Mouse (Mus musculus): ENCODE results near the gene Gm7951. TPM values are rescaled to one million over a fixed set of nuclear protein-coding genes. Genes with fewer than 3 reads are reported as not detected.
"Not testable (repeated sequence)": the region's sequence is repeated elsewhere in the genome, so short reads cannot be mapped to it uniquely, and the experiment has no call there.

The Gm7951 gene
- total RNA-seq (2021) = not detected
- long read RNA-seq, experiment 1 = 0 reads
- long read RNA-seq, experiment 2 = 0 reads

DNA sequence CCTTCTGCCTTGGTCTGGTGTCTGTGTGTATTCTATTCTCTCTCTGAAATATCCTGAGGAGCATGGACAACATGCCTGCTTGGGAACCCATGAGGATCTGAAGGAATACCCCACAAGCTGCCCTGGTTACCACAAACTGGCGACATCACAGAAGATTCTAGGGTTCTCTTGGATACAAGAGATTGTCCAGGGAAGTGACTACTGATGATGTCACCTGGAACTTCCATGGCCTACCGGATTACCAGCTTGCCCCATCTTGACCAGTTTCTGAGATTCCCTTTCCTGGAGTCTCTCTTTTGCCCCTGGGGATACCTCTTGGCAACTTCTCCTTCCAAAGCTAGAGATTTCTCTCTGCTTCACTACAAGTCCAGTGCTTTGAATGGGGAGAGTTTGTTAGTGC is at the start of gene Gm7951:
Gene Gm7951, minus strand, starts transcription at position 101 of the 400 bp plus-strand sequence.
- DNase-seq = not testable (repeated sequence)

DNA sequence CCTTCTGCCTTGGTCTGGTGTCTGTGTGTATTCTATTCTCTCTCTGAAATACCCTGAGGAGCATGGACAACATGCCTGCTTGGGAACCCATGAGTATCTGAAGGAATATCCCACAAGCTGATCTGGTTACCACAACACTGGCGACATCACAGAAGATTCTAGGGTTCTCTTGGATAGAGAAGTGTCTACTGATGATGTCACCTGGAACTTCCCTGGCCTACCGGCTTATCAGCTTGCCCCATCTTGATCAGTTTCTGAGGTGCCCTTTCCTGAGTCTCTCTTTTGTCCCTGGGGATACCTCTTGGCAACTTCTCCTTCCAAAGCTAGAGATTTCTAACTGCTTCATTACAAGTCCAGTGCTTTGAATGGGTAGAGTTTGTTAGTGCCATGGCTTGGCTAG is 45.4 kb upstream of the Gm7951 start, which contains the start of gene Gm17027:
Gene Gm17027, minus strand, starts transcription at position 101 of the 400 bp plus-strand sequence.
- not testable (repeated sequence) for DNase-seq

DNA sequence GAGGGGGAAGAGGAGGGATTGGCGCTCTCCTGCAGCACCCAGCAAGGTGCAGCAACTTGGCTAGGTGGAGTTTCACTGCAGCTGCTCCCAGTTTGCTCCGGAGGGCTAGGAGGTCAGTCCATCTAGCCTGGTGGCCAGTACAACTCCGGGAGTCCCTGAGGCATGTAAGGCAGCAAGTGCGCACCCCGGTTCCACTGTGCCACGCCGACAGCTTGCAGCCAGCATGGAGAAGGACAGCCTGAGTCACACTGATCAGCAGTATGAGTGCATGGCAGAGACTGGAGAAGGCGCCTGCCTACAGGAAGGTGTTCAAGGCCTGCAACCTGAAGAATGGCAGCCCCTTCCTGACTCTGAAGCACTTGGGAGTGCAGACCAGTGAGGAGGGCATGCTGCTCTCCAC is 17.4 kb upstream of the Gm7951 start:
- DNase-seq = not testable (repeated sequence)

DNA sequence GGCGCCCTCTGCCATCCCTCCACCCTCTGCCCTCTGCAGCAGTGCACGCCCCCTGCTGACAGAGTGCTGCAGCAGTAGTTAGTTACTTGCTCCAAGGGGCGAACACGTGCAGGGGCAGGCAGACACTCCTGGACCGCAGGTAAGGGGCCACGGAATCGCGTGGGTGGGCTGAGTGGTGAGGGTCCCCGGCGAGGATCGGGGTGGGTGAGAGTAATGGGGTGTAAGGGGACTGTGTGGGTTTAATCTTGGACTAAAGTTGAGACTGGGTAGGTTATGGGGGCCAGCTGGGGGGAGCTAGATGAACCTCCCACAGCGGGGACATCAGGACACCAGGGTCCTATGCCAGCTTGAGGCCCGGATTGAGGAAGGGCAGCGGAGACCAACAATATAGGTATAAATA is 16.6 kb upstream of the Gm7951 start:
- peak; percentile 3 for DNase-seq

Other genes with a start within 250 kb of the Gm7951 start
- not detected for gene Gm7980, start 210.1 kb downstream of the Gm7951 start, total RNA-seq (2021)
- not detected for gene 1700049E17Rik1, start 192.4 kb downstream of the Gm7951 start, total RNA-seq (2021)
- not detected for gene 1700024B05Rik, start 173.4 kb downstream of the Gm7951 start, total RNA-seq (2021)
- gene Gm6401, start 149.4 kb downstream of the Gm7951 start, total RNA-seq (2021) = not detected
- gene Gm3543, start 134.0 kb downstream of the Gm7951 start, total RNA-seq (2021) = not detected
- gene Gm17027, start 45.3 kb upstream of the Gm7951 start, total RNA-seq (2021) = not detected
- gene Gm3573, start 73.4 kb upstream of the Gm7951 start, total RNA-seq (2021) = not detected
- gene Gm17026, start 142.7 kb upstream of the Gm7951 start, total RNA-seq (2021) = not detected
- gene Gm9611, start 180.0 kb upstream of the Gm7951 start, total RNA-seq (2021) = not detected
- gene Gm7995, start 192.8 kb upstream of the Gm7951 start, total RNA-seq (2021) = not detected

Data from gastrocnemius, postnatal 25 days (tissue).